Mouse (Mus musculus): Measurements from ENCODE around the gene Acoxl. TPM values are rescaled to one million over a fixed set of nuclear protein-coding genes. Genes with fewer than 3 reads are reported as not detected.

The Acoxl gene
- 0.12 TPM in 1 of 2 replicates, not detected in the other for polyA plus RNA-seq (2014; fragmentation: Nextera tagmentation; extraction: Ambion mirVana)

- H3K27me3 ChIP-seq (ENCODE audit: control insufficient read depth, insufficient read depth, low read length), result peaks cover 2% of the 10 kb centered on the region; the same call in 1 of the 2 replicates
- H3K4me1 ChIP-seq (replicated peaks; ENCODE audit: control insufficient read depth, insufficient read depth, low read length), result no peaks in the 10 kb centered on the region
- no peak for ATAC-seq (replicated peaks; ENCODE audit: low FRiP score)
- 75% methylated on average over 7 of the region's 7 CpGs for WGBS
- no peak within 1 kb of the TSS for H3K27ac ChIP-seq (ENCODE audit: low read depth, low read length)
- no peak for DNase-seq (ENCODE audit: low spot score)
- H3K4me2 ChIP-seq (ENCODE audit: low read depth, low read length, severe bottlenecking), result no peak within 1 kb of the TSS
- no peak within 1 kb of the TSS for H3K4me3 ChIP-seq (ENCODE audit: low read depth, low read length)
- no peak within 1 kb of the TSS for H3K9ac ChIP-seq (ENCODE audit: low read length)
- no peaks in the 10 kb centered on the region for H3K36me3 ChIP-seq (ENCODE audit: control insufficient read depth, insufficient read depth, low read length)
- H3K9me3 ChIP-seq (ENCODE audit: control insufficient read depth, low read length), result no peaks in the 10 kb centered on the region
Observed at GRCm38 (mm10) chr2:127838576-127838975, at the start of gene Acoxl. Gene Acoxl (plus strand): TSS chr2:127838876.

- H3K9ac ChIP-seq (ENCODE audit: low read length), result peak overlapping the region; percentile 87
- DNase-seq (ENCODE audit: low spot score), result no peak
- H3K4me1 ChIP-seq (replicated peaks; ENCODE audit: control insufficient read depth, insufficient read depth, low read length), result peaks cover 7% of the 10 kb centered on the region; the same call in 1 of the 2 replicates
- H3K9me3 ChIP-seq (ENCODE audit: control insufficient read depth, low read length), result no peaks in the 10 kb centered on the region
- ATAC-seq (replicated peaks; ENCODE audit: low FRiP score), result no peak
- 5% methylated on average over 11 of the region's 11 CpGs for WGBS
- H3K4me2 ChIP-seq (ENCODE audit: low read depth, low read length, severe bottlenecking), result peak overlapping the region; percentile 83
- no peaks in the 10 kb centered on the region for H3K36me3 ChIP-seq (ENCODE audit: control insufficient read depth, insufficient read depth, low read length)
- peak overlapping the region; percentile 60 for H3K4me3 ChIP-seq (ENCODE audit: low read depth, low read length)
- peak overlapping the region; percentile 50; the same call in 1 of the 2 replicates for H3K27ac ChIP-seq (ENCODE audit: low read depth, low read length)
- H3K27me3 ChIP-seq (ENCODE audit: control insufficient read depth, insufficient read depth, low read length), result no peaks in the 10 kb centered on the region
Observed at GRCm38 (mm10) chr2:127789138-127789537, 49.5 kb upstream of the Acoxl start.

GRCm38 (mm10) chr2:127789651-127790270, 48.9 kb upstream of the Acoxl start:
- H3K36me3 ChIP-seq (ENCODE audit: control insufficient read depth, insufficient read depth, low read length), result no peaks in the 10 kb centered on the region
- DNase-seq (ENCODE audit: low spot score) (no peak), ATAC-seq (replicated peaks; ENCODE audit: low FRiP score) (no peak)
- no peak overlapping the region for H3K27ac ChIP-seq (ENCODE audit: low read depth, low read length)
- H3K9ac ChIP-seq (ENCODE audit: low read length), result peak overlapping the region; percentile 87
- peaks cover 7% of the 10 kb centered on the region; the same call in 1 of the 2 replicates for H3K4me1 ChIP-seq (replicated peaks; ENCODE audit: control insufficient read depth, insufficient read depth, low read length)
- H3K4me2 ChIP-seq (ENCODE audit: low read depth, low read length, severe bottlenecking), result peak overlapping the region; percentile 83
- H3K27me3 ChIP-seq (ENCODE audit: control insufficient read depth, insufficient read depth, low read length), result no peaks in the 10 kb centered on the region
- 14% methylated on average over 9 of the region's 9 CpGs for WGBS
- H3K4me3 ChIP-seq (ENCODE audit: low read depth, low read length), result peak overlapping the region; percentile 60
- no peaks in the 10 kb centered on the region for H3K9me3 ChIP-seq (ENCODE audit: control insufficient read depth, low read length)

- H3K27me3 ChIP-seq (ENCODE audit: control insufficient read depth, insufficient read depth, low read length), result no peaks in the 10 kb centered on the region
- ATAC-seq (replicated peaks; ENCODE audit: low FRiP score), result peak; percentile 95
- peak within 1 kb of the TSS; percentile 90 for H3K9ac ChIP-seq (ENCODE audit: low read length)
- WGBS, result 1% methylated on average over 37 of the region's 37 CpGs
- H3K9me3 ChIP-seq (ENCODE audit: control insufficient read depth, low read length), result no peaks in the 10 kb centered on the region
- peak within 1 kb of the TSS; percentile 73 for H3K4me3 ChIP-seq (ENCODE audit: low read depth, low read length)
- peaks cover 7% of the 10 kb centered on the region; the same call in 1 of the 2 replicates for H3K4me1 ChIP-seq (replicated peaks; ENCODE audit: control insufficient read depth, insufficient read depth, low read length)
- H3K27ac ChIP-seq (ENCODE audit: low read depth, low read length), result peak within 1 kb of the TSS; percentile 89
- peak; percentile 91 for DNase-seq (ENCODE audit: low spot score)
- H3K36me3 ChIP-seq (ENCODE audit: control insufficient read depth, insufficient read depth, low read length), result no peaks in the 10 kb centered on the region
- H3K4me2 ChIP-seq (ENCODE audit: low read depth, low read length, severe bottlenecking), result peak within 1 kb of the TSS; percentile 73
Observed at GRCm38 (mm10) chr2:127791919-127792603, 46.6 kb upstream of the Acoxl start, which contains the start of gene Mtln. Gene Mtln (minus strand): TSS chr2:127792488.

- ATAC-seq (replicated peaks; ENCODE audit: low FRiP score) (peak; percentile 97), DNase-seq (ENCODE audit: low spot score) (peak; percentile 96)
- WGBS, result 0% methylated on average over 56 of the region's 56 CpGs
- H3K9ac ChIP-seq (ENCODE audit: low read length), result peak within 1 kb of the TSS; percentile 67
- H3K4me2 ChIP-seq (ENCODE audit: low read depth, low read length, severe bottlenecking), result peak within 1 kb of the TSS; percentile 53
- H3K27me3 ChIP-seq (ENCODE audit: control insufficient read depth, insufficient read depth, low read length), result no peaks in the 10 kb centered on the region
- H3K27ac ChIP-seq (ENCODE audit: low read depth, low read length), result no peak within 1 kb of the TSS
- H3K9me3 ChIP-seq (ENCODE audit: control insufficient read depth, low read length), result no peaks in the 10 kb centered on the region
- H3K4me1 ChIP-seq (replicated peaks; ENCODE audit: control insufficient read depth, insufficient read depth, low read length), result peaks cover 3% of the 10 kb centered on the region; the same call in 1 of the 2 replicates
- H3K36me3 ChIP-seq (ENCODE audit: control insufficient read depth, insufficient read depth, low read length), result peaks cover 3% of the 10 kb centered on the region; the same call in 1 of the 2 replicates
- peak within 1 kb of the TSS; percentile 75 for H3K4me3 ChIP-seq (ENCODE audit: low read depth, low read length)
Observed at GRCm38 (mm10) chr2:127831401-127832102, 7.1 kb upstream of the Acoxl start, which contains the start of gene Bub1. Gene Bub1 (minus strand): TSS chr2:127831865.

- ATAC-seq (replicated peaks; ENCODE audit: low FRiP score), result peak; percentile 30; the same call in 1 of the 2 replicates
- H3K9ac ChIP-seq (ENCODE audit: low read length), result peak overlapping the region; percentile 37; the same call in 1 of the 2 replicates
Observed at GRCm38 (mm10) chr2:127832103-127832832, 6.4 kb upstream of the Acoxl start.

GRCm38 (mm10) chr2:127832833-127833190, 5.9 kb upstream of the Acoxl start:
- no peak for DNase-seq (ENCODE audit: low spot score)
- WGBS, result 27% methylated on average over 2 of the region's 2 CpGs
- no peak overlapping the region for H3K9ac ChIP-seq (ENCODE audit: low read length)
- H3K27me3 ChIP-seq (ENCODE audit: control insufficient read depth, insufficient read depth, low read length), result no peaks in the 10 kb centered on the region
- no peak overlapping the region for H3K4me3 ChIP-seq (ENCODE audit: low read depth, low read length)
- H3K9me3 ChIP-seq (ENCODE audit: control insufficient read depth, low read length), result no peaks in the 10 kb centered on the region
- no peak overlapping the region for H3K27ac ChIP-seq (ENCODE audit: low read depth, low read length)
- H3K4me2 ChIP-seq (ENCODE audit: low read depth, low read length, severe bottlenecking), result no peak overlapping the region
- no peak for ATAC-seq (replicated peaks; ENCODE audit: low FRiP score)
- no peaks in the 10 kb centered on the region; the same call in 1 of the 2 replicates for H3K36me3 ChIP-seq (ENCODE audit: control insufficient read depth, insufficient read depth, low read length)
- peaks cover 3% of the 10 kb centered on the region; the same call in 1 of the 2 replicates for H3K4me1 ChIP-seq (replicated peaks; ENCODE audit: control insufficient read depth, insufficient read depth, low read length)

More at GRCm38 (mm10) chr2:127832103-127832832, 6.4 kb upstream of the Acoxl start:
- H3K27ac ChIP-seq (ENCODE audit: low read depth, low read length), result no peak overlapping the region
- 43% methylated on average over 11 of the region's 11 CpGs for WGBS
- peaks cover 3% of the 10 kb centered on the region; the same call in 1 of the 2 replicates for H3K4me1 ChIP-seq (replicated peaks; ENCODE audit: control insufficient read depth, insufficient read depth, low read length)
- H3K4me2 ChIP-seq (ENCODE audit: low read depth, low read length, severe bottlenecking), result peak overlapping the region; percentile 53; the same call in 1 of the 2 replicates
- DNase-seq (ENCODE audit: low spot score), result no peak
- H3K36me3 ChIP-seq (ENCODE audit: control insufficient read depth, insufficient read depth, low read length), result no peaks in the 10 kb centered on the region; the same call in 1 of the 2 replicates
- H3K4me3 ChIP-seq (ENCODE audit: low read depth, low read length), result peak overlapping the region; percentile 75
- no peaks in the 10 kb centered on the region for H3K9me3 ChIP-seq (ENCODE audit: control insufficient read depth, low read length)
- no peaks in the 10 kb centered on the region for H3K27me3 ChIP-seq (ENCODE audit: control insufficient read depth, insufficient read depth, low read length)
